Mouse (Mus musculus) kidney, embryonic 16.5 days (tissue): ENCODE measurements at regions not wholly inside any gene's neighbourhood (a gene's known extent, or its start where the extent isn't known, plus 50 kb on each side); places are given as distances from the start of the nearest gene placed in this dataset.

Experiments used
- ATAC-seq: fragments of 200-750 bp; cut with Nextera tagmentation; 2 replicates; pipeline ENCODE4 v1.8.0; 2017; ENCODE audit warnings: moderate TSS enrichment; ENCODE audit not compliant: low FRiP score, low TSS enrichment
- H3K27ac ChIP-seq: fragments of 300-500 bp; sonication (generic); 2 replicates; pipeline ENCODE4 v1.5.1; 2014; ENCODE audit warnings: low read length
- H3K27me3 ChIP-seq: fragments of 300-500 bp; sonication (generic); 2 replicates; pipeline ENCODE4 v1.6.1; 2014; ENCODE audit warnings: low read length, control low read depth, mixed read lengths; ENCODE audit not compliant: insufficient read depth
- H3K36me3 ChIP-seq: fragments of 300-500 bp; sonication (generic); 2 replicates; pipeline ENCODE4 v1.6.1; 2014; ENCODE audit warnings: low read length, control low read depth, mixed read lengths; ENCODE audit not compliant: insufficient read depth
- H3K4me1 ChIP-seq: fragments of 300-500 bp; sonication (generic); 2 replicates; pipeline ENCODE4 v1.6.1; 2014; ENCODE audit warnings: low read length, control low read depth, mixed read lengths; ENCODE audit not compliant: insufficient read depth
- H3K4me2 ChIP-seq: fragments of 300-500 bp; sonication (generic); replicated peaks from 2 replicates; pipeline ENCODE4 v1.6.1; 2014; ENCODE audit warnings: low read depth, low read length
- H3K4me3 ChIP-seq: fragments of 300-500 bp; sonication (generic); 2 replicates; pipeline ENCODE4 v1.5.1; 2014; ENCODE audit warnings: mild to moderate bottlenecking, low read length
- H3K9ac ChIP-seq: fragments of 300-500 bp; sonication (generic); replicated peaks from 2 replicates; pipeline ENCODE4 v1.6.1; 2014; ENCODE audit warnings: low read length
- H3K9me3 ChIP-seq: fragments of 300-500 bp; sonication (generic); 2 replicates; pipeline ENCODE4 v1.6.1; 2016; ENCODE audit warnings: low read length, control low read depth
- WGBS: fragments of 180-500 bp; shearing (Covaris S2); extraction: QIAGEN DNeasy Blood & Tissue Kit; methylation state at CpG from one replicate; pipeline ENCODE4 v1.1.7; 2014; 5-methylcytosine and 5-hydroxymethylcytosine counted together

GRCm38 (mm10) chr9:91960556-91961325, 232.0 kb upstream of the Plscr5 start:
- Histone ChIP-seq H3K4me1 (no peaks in the 10 kb centered on the region), H3K27ac (no peak overlapping the region), H3K9ac (no peak overlapping the region), H3K27me3 (no peaks in the 10 kb centered on the region), H3K36me3 (no peaks in the 10 kb centered on the region), H3K4me2 (no peak overlapping the region), H3K4me3 (no peak overlapping the region), H3K9me3 (no peaks in the 10 kb centered on the region)
- ATAC-seq, result no peak
- 82% methylated on average over 14 of the region's 14 CpGs for WGBS

GRCm38 (mm10) chr9:91959592-91959991, 233.1 kb upstream of the Plscr5 start:
- no peak for ATAC-seq
- H3K9ac ChIP-seq, result no peak overlapping the region
- H3K4me2 ChIP-seq, result no peak overlapping the region
- no peaks in the 10 kb centered on the region for H3K9me3 ChIP-seq
- H3K36me3 ChIP-seq, result no peaks in the 10 kb centered on the region
- no peaks in the 10 kb centered on the region for H3K27me3 ChIP-seq
- H3K4me1 ChIP-seq, result no peaks in the 10 kb centered on the region
- no peak overlapping the region for H3K27ac ChIP-seq
- no peak overlapping the region for H3K4me3 ChIP-seq
- WGBS, result 7% methylated on average over 1 of the region's 1 CpGs

- Histone ChIP-seq H3K9ac (no peak overlapping the region), H3K4me3 (no peak overlapping the region), H3K27me3 (no peaks in the 10 kb centered on the region), H3K4me2 (no peak overlapping the region), H3K4me1 (no peaks in the 10 kb centered on the region), H3K9me3 (no peaks in the 10 kb centered on the region), H3K27ac (no peak overlapping the region), H3K36me3 (no peaks in the 10 kb centered on the region)
- ATAC-seq, result no peak
- 71% methylated on average over 3 of the region's 3 CpGs for WGBS
These were observed 233.7 kb upstream of the Plscr5 start for GRCm38 (mm10) chr9:91959076-91959475.

- Histone ChIP-seq H3K27ac (no peak overlapping the region), H3K4me2 (no peak overlapping the region), H3K9me3 (no peaks in the 10 kb centered on the region), H3K4me3 (no peak overlapping the region), H3K4me1 (no peaks in the 10 kb centered on the region), H3K27me3 (no peaks in the 10 kb centered on the region), H3K9ac (no peak overlapping the region), H3K36me3 (no peaks in the 10 kb centered on the region)
- 64% methylated on average over 3 of the region's 3 CpGs for WGBS
- no peak for ATAC-seq
These were observed 234.3 kb upstream of the Plscr5 start for GRCm38 (mm10) chr9:91958421-91958820.

DNA sequence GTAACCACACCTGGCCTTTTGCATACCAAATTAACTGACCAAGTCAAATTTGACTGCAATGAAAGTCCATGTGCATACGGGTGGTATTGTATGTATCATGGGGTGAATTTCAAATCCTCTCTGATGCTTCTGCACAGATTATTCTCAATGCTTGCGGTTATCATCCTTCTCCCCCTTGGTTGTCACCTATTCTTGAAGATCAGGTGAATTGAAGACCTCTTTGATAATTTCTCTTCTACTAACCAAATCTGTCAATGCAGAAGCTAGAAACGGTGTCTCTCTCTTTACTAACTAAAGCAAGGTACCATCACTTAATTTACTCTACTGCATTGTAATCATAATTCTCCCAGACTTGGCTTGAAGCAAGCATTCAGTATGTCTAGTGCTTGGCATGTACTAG, 235.7 kb upstream of the Plscr5 start:
- H3K27ac ChIP-seq, result no peak overlapping the region
- H3K9ac ChIP-seq, result no peak overlapping the region
- H3K27me3 ChIP-seq, result no peaks in the 10 kb centered on the region
- WGBS, result 88% methylated on average over 3 of the region's 3 CpGs
- H3K4me2 ChIP-seq, result no peak overlapping the region
- no peaks in the 10 kb centered on the region for H3K9me3 ChIP-seq
- H3K36me3 ChIP-seq, result no peaks in the 10 kb centered on the region
- no peak for ATAC-seq
- no peaks in the 10 kb centered on the region for H3K4me1 ChIP-seq
- H3K4me3 ChIP-seq, result no peak overlapping the region

DNA sequence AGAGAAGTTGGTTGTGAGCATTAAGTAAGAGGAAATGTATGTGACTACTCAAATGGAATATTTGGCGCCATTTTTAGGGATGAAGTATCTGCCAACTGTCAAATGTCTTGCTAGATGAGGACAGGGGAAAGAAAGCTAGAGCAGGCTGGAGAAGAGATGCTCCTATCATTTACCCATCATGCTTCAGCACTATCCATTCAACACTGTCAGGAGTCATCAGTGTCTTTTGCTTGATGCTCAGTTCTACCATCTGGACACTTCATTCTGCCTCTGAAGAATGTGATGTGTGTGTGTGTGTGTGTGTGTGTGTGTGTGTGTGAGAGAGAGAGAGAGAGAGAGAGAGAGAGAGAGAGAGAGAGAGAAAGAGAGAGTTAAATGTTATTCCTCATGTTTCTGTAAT, 244.0 kb upstream of the Plscr5 start:
- WGBS, result 71% methylated on average over 1 of the region's 1 CpGs

GRCm38 (mm10) chr9:91942001-91942400, 250.7 kb upstream of the Plscr5 start:
- Histone ChIP-seq H3K27ac (no peak overlapping the region), H3K36me3 (no peaks in the 10 kb centered on the region), H3K27me3 (no peaks in the 10 kb centered on the region), H3K4me2 (no peak overlapping the region), H3K9me3 (no peaks in the 10 kb centered on the region), H3K4me1 (no peaks in the 10 kb centered on the region), H3K4me3 (no peak overlapping the region), H3K9ac (no peak overlapping the region)
- WGBS, result 51% methylated on average over 1 of the region's 1 CpGs
- no peak for ATAC-seq

More for the DNA sequence above, 244.0 kb upstream of the Plscr5 start:
- H3K9ac ChIP-seq, result no peak overlapping the region
- no peak overlapping the region for H3K27ac ChIP-seq
- no peaks in the 10 kb centered on the region for H3K36me3 ChIP-seq
- ATAC-seq, result no peak
- no peaks in the 10 kb centered on the region for H3K4me1 ChIP-seq
- no peaks in the 10 kb centered on the region for H3K9me3 ChIP-seq
- no peak overlapping the region for H3K4me2 ChIP-seq
- H3K4me3 ChIP-seq, result no peak overlapping the region
- H3K27me3 ChIP-seq, result no peaks in the 10 kb centered on the region

DNA sequence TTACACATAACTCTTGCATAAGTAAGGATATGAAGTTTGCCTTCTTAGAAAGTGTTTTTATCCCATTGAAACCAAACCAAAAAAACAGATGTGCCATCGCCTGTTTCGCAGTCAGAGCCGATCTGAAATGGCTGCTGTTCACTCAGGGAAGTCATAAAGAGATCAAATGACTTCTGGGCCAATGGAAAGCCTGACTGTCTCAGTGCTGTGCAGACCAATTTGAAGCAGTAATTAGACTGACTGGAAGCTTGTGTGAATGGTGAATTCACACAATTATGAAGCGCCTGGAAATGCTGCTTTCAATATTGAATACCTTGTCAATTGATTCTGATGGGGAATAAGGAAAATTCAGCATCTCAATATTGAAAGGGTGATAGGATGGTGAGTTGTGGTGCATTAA, 254.0 kb upstream of the Plscr5 start:
- ATAC-seq, result no peak
- Histone ChIP-seq H3K27ac (no peak overlapping the region), H3K4me1 (no peaks in the 10 kb centered on the region), H3K27me3 (no peaks in the 10 kb centered on the region), H3K4me2 (no peak overlapping the region), H3K4me3 (no peak overlapping the region), H3K9me3 (no peaks in the 10 kb centered on the region), H3K9ac (no peak overlapping the region), H3K36me3 (no peaks in the 10 kb centered on the region)
- WGBS, result 29% methylated on average over 4 of the region's 4 CpGs

- H3K36me3 ChIP-seq, result no peaks in the 10 kb centered on the region
These were observed 288.7 kb upstream of the Plscr5 start for GRCm38 (mm10) chr9:91904066-91904465.

GRCm38 (mm10) chr9:91900956-91901355, 291.8 kb upstream of the Plscr5 start:
- no peaks in the 10 kb centered on the region for H3K27me3 ChIP-seq
- H3K4me1 ChIP-seq, result no peaks in the 10 kb centered on the region
- no peak overlapping the region for H3K9ac ChIP-seq
- no peaks in the 10 kb centered on the region for H3K9me3 ChIP-seq
- no peak overlapping the region for H3K4me3 ChIP-seq
- no peak overlapping the region for H3K4me2 ChIP-seq
- ATAC-seq, result no peak
- no peaks in the 10 kb centered on the region for H3K36me3 ChIP-seq
- no peak overlapping the region for H3K27ac ChIP-seq

More at GRCm38 (mm10) chr9:91904066-91904465, 288.7 kb upstream of the Plscr5 start:
- H3K4me2 ChIP-seq, result no peak overlapping the region
- H3K9me3 ChIP-seq, result no peaks in the 10 kb centered on the region
- H3K9ac ChIP-seq, result no peak overlapping the region
- no peaks in the 10 kb centered on the region for H3K4me1 ChIP-seq
- H3K27me3 ChIP-seq, result no peaks in the 10 kb centered on the region
- WGBS, result 87% methylated on average over 5 of the region's 5 CpGs
- ATAC-seq, result no peak
- no peak overlapping the region for H3K4me3 ChIP-seq
- H3K27ac ChIP-seq, result no peak overlapping the region
